8 mouse cellular contexts compared by ENCODE assay signal in genomic region chr2:180224647-180225043, GRCm38 (mm10). TPM values are rescaled to one million over a fixed set of nuclear protein-coding genes. Genes with fewer than 3 reads are reported as not detected.
DNase-seq lines count a peak whose midpoint lies in the region; ATAC-seq and TF ChIP-seq lines count a peak whose summit lies in the region.

No protein-coding gene starts in this region.

- peaks cover 56% of the 10 kb centered on the region for H3K79me2 ChIP-seq in C2C12 (ENCODE audit: control insufficient read depth, insufficient read depth)

- peak overlapping the region; percentile 91 for H3K27ac ChIP-seq in heart, embryonic 10.5 days
- no peak overlapping the region for H3K27ac ChIP-seq in forebrain, embryonic 15.5 days (replicated peaks)
- H3K27ac ChIP-seq in liver, embryonic 14.5 days = no peak overlapping the region

- DNase-seq in heart, embryonic 10.5 days (ENCODE audit: low spot score) = no peak
- no peak for DNase-seq in heart, adult 8-10 months (ENCODE audit: low spot score)
- DNase-seq in liver, embryonic 14.5 days (ENCODE audit: low read depth in 3 of 3, low spot score in 3 of 3) = no peak
- DNase-seq in ovary, postnatal 14 days (ENCODE audit: low spot score) = no peak
- DNase-seq in thymus, postnatal 36 days = no peak
- no peak for DNase-seq in embryo, embryonic 11 days

- peak overlapping the region; percentile 69 for H3ac ChIP-seq in C2C12 (ENCODE audit: control insufficient read depth, insufficient read length, low read depth)

- H3K4me3 ChIP-seq in heart, embryonic 10.5 days = peak overlapping the region; percentile 74
- peak overlapping the region; percentile 71 for H3K4me3 ChIP-seq in C2C12 (ENCODE audit: insufficient read depth, poor library complexity, severe bottlenecking)
- peak overlapping the region; percentile 58 for H3K4me3 ChIP-seq in forebrain, embryonic 15.5 days
- peak overlapping the region in 1 of 2 experiments; percentile 52; a peak in 1 of 4 replicates for H3K4me3 ChIP-seq in liver, embryonic 14.5 days (ENCODE audit: insufficient read depth in 1 of 2, low read depth in 2 of 2, low read length in 2 of 2)

- peaks cover 88% of the 10 kb centered on the region for H3K4me1 ChIP-seq in heart, embryonic 10.5 days
- H3K4me1 ChIP-seq in forebrain, embryonic 15.5 days = peaks cover 39% of the 10 kb centered on the region
- peaks cover 0 to 3% of the 10 kb centered on the region in 2 experiments; a peak in 1 of 4 replicates for H3K4me1 ChIP-seq in liver, embryonic 14.5 days (replicated peaks; ENCODE audit: control insufficient read depth in 2 of 2, insufficient read depth in 2 of 2, low read length in 1 of 2)

- no peak for TF ChIP-seq CTCF in C2C12 (IDR thresholded peaks at IDR 0.05; ENCODE audit: control insufficient read depth, insufficient read depth, insufficient read length)
- no peak for TF ChIP-seq CTCF in liver, embryonic 14.5 days (IDR thresholded peaks at IDR 0.05; ENCODE audit: low read depth)

- no peak for TF ChIP-seq EP300 in liver, embryonic 14.5 days (IDR thresholded peaks at IDR 0.05; ENCODE audit: low read depth)

- H3K4me2 ChIP-seq in forebrain, embryonic 15.5 days (replicated peaks) = peak overlapping the region; percentile 98
- peak overlapping the region; percentile 64 for H3K4me2 ChIP-seq in liver, embryonic 14.5 days (ENCODE audit: low read depth)

- H3K27me3 ChIP-seq in heart, embryonic 10.5 days (ENCODE audit: insufficient read depth, poor library complexity, severe bottlenecking) = peaks cover 34% of the 10 kb centered on the region; the same call in 1 of the 2 replicates
- no peaks in the 10 kb centered on the region for H3K27me3 ChIP-seq in C2C12 (ENCODE audit: control insufficient read depth, insufficient read depth, insufficient read length)
- H3K27me3 ChIP-seq in forebrain, embryonic 15.5 days = peaks cover 6% of the 10 kb centered on the region; the same call in 1 of the 2 replicates
- peaks cover 38% of the 10 kb centered on the region for H3K27me3 ChIP-seq in liver, embryonic 14.5 days (ENCODE audit: control insufficient read depth, insufficient read depth, low read length)

- no peaks in the 10 kb centered on the region for H3K9me3 ChIP-seq in heart, embryonic 10.5 days
- H3K9me3 ChIP-seq in forebrain, embryonic 15.5 days = no peaks in the 10 kb centered on the region
- no peaks in the 10 kb centered on the region for H3K9me3 ChIP-seq in liver, embryonic 14.5 days (ENCODE audit: control insufficient read depth, low read length)

- H3K36me3 ChIP-seq in heart, embryonic 10.5 days = peaks cover 14% of the 10 kb centered on the region
- H3K36me3 ChIP-seq in C2C12 (ENCODE audit: control insufficient read depth, insufficient read depth) = peaks cover 16% of the 10 kb centered on the region
- no peaks in the 10 kb centered on the region for H3K36me3 ChIP-seq in forebrain, embryonic 15.5 days
- H3K36me3 ChIP-seq in liver, embryonic 14.5 days (replicated peaks; ENCODE audit: control insufficient read depth, insufficient read depth, low read depth) = no peaks in the 10 kb centered on the region

- H3K79me3 ChIP-seq in C2C12 (ENCODE audit: low read depth) = peaks cover 31% of the 10 kb centered on the region

- no peak overlapping the region for H3K9ac ChIP-seq in forebrain, embryonic 15.5 days (replicated peaks)
- no peak overlapping the region for H3K9ac ChIP-seq in liver, embryonic 14.5 days (replicated peaks)

- no peak for ATAC-seq in forebrain, embryonic 15.5 days (replicated peaks)
- no peak for ATAC-seq in liver, embryonic 14.5 days (ENCODE audit: insufficient read depth)

- WGBS in heart, embryonic 10.5 days = 2% methylated on average over 13 of the region's 13 CpGs
- WGBS in forebrain, embryonic 15.5 days = 4% methylated on average over 12 of the region's 13 CpGs
- WGBS in liver, embryonic 14.5 days (ENCODE audit: insufficient replicate concordance) = 10% methylated on average over 11 of the region's 13 CpGs

TF ChIP-seq in C2C12, 6 proteins besides CTCF, POLR2A, EP300 and RAD21:
- TF ChIP-seq USF1 (IDR thresholded peaks at IDR 0.05; ENCODE audit: low read depth) = no peak
- no peak for TF ChIP-seq MYOD1 (IDR thresholded peaks at IDR 0.05; ENCODE audit: control insufficient read depth, insufficient read length, low read depth)
- no peak for TF ChIP-seq MAX (IDR thresholded peaks at IDR 0.05)
- no peak for TF ChIP-seq CEBPB (IDR thresholded peaks at IDR 0.05; ENCODE audit: low read depth)
- no peak for TF ChIP-seq FOSL1 (IDR thresholded peaks at IDR 0.05; ENCODE audit: insufficient read depth, low read length, poor library complexity, severe bottlenecking)
- TF ChIP-seq MYOG (IDR thresholded peaks at IDR 0.05; ENCODE audit: control insufficient read depth, extremely low read depth, insufficient read length) = no peak

RNA-seq across cellular contexts. Expression of gene Lama5, which starts 1.0 kb away (rescaled TPM):
- 23.6 and 30.8 TPM in 2 replicates for polyA plus RNA-seq in heart, embryonic 10.5 days (2016; fragmentation: Nextera tagmentation; extraction: Ambion mirVana)
- total RNA-seq in heart, adult 8-10 months (2022) = 100 to 1,000 TPM in 1 of 4 experiments, 10 to 100 TPM in 3; 78.1 to 110 (median 93.3) TPM
- polyA plus RNA-seq in C2C12 (2012; fragmentation: generic; extraction: Trizol) = 47.4 TPM
- polyA plus RNA-seq in forebrain, embryonic 15.5 days (2015; fragmentation: Nextera tagmentation; extraction: Ambion mirVana) = 3.0 and 3.1 TPM in 2 replicates
- 2.7 and 2.9 TPM in 2 replicates for polyA plus RNA-seq in liver, embryonic 14.5 days (2012; rRNA removed)
- polyA plus RNA-seq in liver, embryonic 14.5 days (2014; fragmentation: Nextera tagmentation; extraction: Ambion mirVana) = 1.7 and 1.9 TPM in 2 replicates

RNA-seq across cellular contexts. Expression of gene Rps21, which starts 32.5 kb away (rescaled TPM):
- 332 and 360 TPM in 2 replicates for polyA plus RNA-seq in heart, embryonic 10.5 days (2016; fragmentation: Nextera tagmentation; extraction: Ambion mirVana)
- total RNA-seq in heart, adult 8-10 months (2022) = 100 to 1,000 TPM; 452 to 674 (median 565) TPM
- polyA plus RNA-seq in C2C12 (2012; fragmentation: generic; extraction: Trizol) = 5,244 TPM
- 407 and 432 TPM in 2 replicates for polyA plus RNA-seq in forebrain, embryonic 15.5 days (2015; fragmentation: Nextera tagmentation; extraction: Ambion mirVana)
- 1,402 and 1,840 TPM in 2 replicates for polyA plus RNA-seq in liver, embryonic 14.5 days (2012; rRNA removed)
- polyA plus RNA-seq in liver, embryonic 14.5 days (2014; fragmentation: Nextera tagmentation; extraction: Ambion mirVana) = 511 and 539 TPM in 2 replicates

RNA-seq across cellular contexts. Expression of gene Cables2, which starts 48.7 kb away (rescaled TPM):
- 12.4 and 13.1 TPM in 2 replicates for polyA plus RNA-seq in heart, embryonic 10.5 days (2016; fragmentation: Nextera tagmentation; extraction: Ambion mirVana)
- 10 to 100 TPM; 12.1 to 14.1 (median 12.6) TPM for total RNA-seq in heart, adult 8-10 months (2022)
- 7.9 TPM for polyA plus RNA-seq in C2C12 (2012; fragmentation: generic; extraction: Trizol)
- 18.4 and 21.6 TPM in 2 replicates for polyA plus RNA-seq in forebrain, embryonic 15.5 days (2015; fragmentation: Nextera tagmentation; extraction: Ambion mirVana)
- polyA plus RNA-seq in liver, embryonic 14.5 days (2012; rRNA removed) = 4.9 and 5.6 TPM in 2 replicates
- 3.3 and 4.9 TPM in 2 replicates for polyA plus RNA-seq in liver, embryonic 14.5 days (2014; fragmentation: Nextera tagmentation; extraction: Ambion mirVana)

RNA-seq across cellular contexts. Expression of gene Adrm1, which starts 53.4 kb away (rescaled TPM):
- polyA plus RNA-seq in heart, embryonic 10.5 days (2016; fragmentation: Nextera tagmentation; extraction: Ambion mirVana) = 202 and 240 TPM in 2 replicates
- 10 to 100 TPM; 80.8 to 93.9 (median 90.0) TPM for total RNA-seq in heart, adult 8-10 months (2022)
- polyA plus RNA-seq in C2C12 (2012; fragmentation: generic; extraction: Trizol) = 204 TPM
- 201 and 206 TPM in 2 replicates for polyA plus RNA-seq in forebrain, embryonic 15.5 days (2015; fragmentation: Nextera tagmentation; extraction: Ambion mirVana)
- polyA plus RNA-seq in liver, embryonic 14.5 days (2012; rRNA removed) = 51.7 and 53.3 TPM in 2 replicates
- 77.8 and 80.5 TPM in 2 replicates for polyA plus RNA-seq in liver, embryonic 14.5 days (2014; fragmentation: Nextera tagmentation; extraction: Ambion mirVana)
